Mouse (Mus musculus) limb, embryonic 10.5 days (tissue): ENCODE data around the gene Dynlt1b. TPM values are rescaled to one million over a fixed set of nuclear protein-coding genes. Genes with fewer than 3 reads are reported as not detected.
"Not testable (repeated sequence)": the region's sequence is repeated elsewhere in the genome, so short reads cannot be mapped to it uniquely, and the experiment has no call there.

Source experiments
- DNase-seq: peaks from one replicate; pipeline ENCODE4 v3.0.0-alpha.2; 2017; ENCODE audit warnings: low spot score
- H3K27ac ChIP-seq: fragments of 300-500 bp; sonication (generic); 2 replicates; pipeline ENCODE4 v1.5.1; 2016; ENCODE audit warnings: mild to moderate bottlenecking
- H3K27me3 ChIP-seq: fragments of 300-500 bp; sonication (generic); 2 replicates; pipeline ENCODE4 v1.6.1; 2016; ENCODE audit warnings: low read depth, mild to moderate bottlenecking; ENCODE audit not compliant: poor library complexity, severe bottlenecking
- H3K36me3 ChIP-seq: fragments of 300-500 bp; sonication (generic); 2 replicates; pipeline ENCODE4 v1.6.1; 2016; ENCODE audit warnings: mild to moderate bottlenecking, moderate library complexity
- H3K4me1 ChIP-seq: fragments of 300-500 bp; sonication (generic); 2 replicates; pipeline ENCODE4 v1.6.1; 2016
- H3K4me3 ChIP-seq: fragments of 300-500 bp; sonication (generic); 2 replicates; pipeline ENCODE4 v1.5.1; 2016; ENCODE audit warnings: mild to moderate bottlenecking, moderate library complexity
- H3K9me3 ChIP-seq: fragments of 300-500 bp; sonication (generic); replicated peaks from 2 replicates; pipeline ENCODE4 v1.6.1; 2016; ENCODE audit warnings: mild to moderate bottlenecking
- WGBS: fragments of 180-500 bp; shearing (Covaris S2); methylation state at CpG from one replicate; pipeline ENCODE4 v1.1.7; 2016; 5-methylcytosine and 5-hydroxymethylcytosine counted together
- polyA plus RNA-seq: library from polyadenylated mRNA; unstranded; fragments of >200 nt; fragmentation: Nextera tagmentation; extraction: Ambion mirVana; gene quantifications from 2 replicates; pipeline ENCODE4 v1.2.1, GENCODE M21; 2016

Dynlt1b gene
- 442 and 463 TPM in 2 replicates for polyA plus RNA-seq

GRCm38 (mm10) chr17:6429945-6430344 is at the start of gene Dynlt1b:
Dynlt1b (plus strand) TSS chr17:6430112.
- peak; percentile 100 for DNase-seq
- not testable (repeated sequence) for H3K4me1 ChIP-seq, H3K27me3 ChIP-seq, H3K9me3 ChIP-seq
- peak within 1 kb of the TSS; percentile 82 for H3K27ac ChIP-seq
- WGBS, result 2% methylated on average over 27 of the region's 27 CpGs
- H3K4me3 ChIP-seq, result peak within 1 kb of the TSS; percentile 55
- peaks cover 14% of the 10 kb centered on the region for H3K36me3 ChIP-seq

GRCm38 (mm10) chr17:6380182-6380841 is 49.6 kb upstream of the Dynlt1b start:
- WGBS, result 86% methylated on average over 1 of the region's 8 CpGs
- not testable (repeated sequence) for H3K4me3 ChIP-seq, H3K9me3 ChIP-seq, H3K27ac ChIP-seq, DNase-seq, H3K36me3 ChIP-seq, H3K27me3 ChIP-seq, H3K4me1 ChIP-seq

GRCm38 (mm10) chr17:6381071-6381682 is 48.7 kb upstream of the Dynlt1b start:
- H3K4me3 ChIP-seq, H3K27ac ChIP-seq, H3K36me3 ChIP-seq, H3K4me1 ChIP-seq, DNase-seq, H3K27me3 ChIP-seq, H3K9me3 ChIP-seq: not testable (repeated sequence)
- WGBS, result no CpG with 5 or more reads among the region's 8 CpGs

GRCm38 (mm10) chr17:6386927-6387326 is 43.0 kb upstream of the Dynlt1b start:
- DNase-seq, H3K9me3 ChIP-seq, H3K4me1 ChIP-seq, H3K36me3 ChIP-seq, H3K27me3 ChIP-seq, H3K27ac ChIP-seq, H3K4me3 ChIP-seq: not testable (repeated sequence)
- no CpG with 5 or more reads among the region's 4 CpGs for WGBS

GRCm38 (mm10) chr17:6387380-6387911 is 42.5 kb upstream of the Dynlt1b start:
- H3K4me3 ChIP-seq, result not testable (repeated sequence)

GRCm38 (mm10) chr17:6389463-6389862 is 40.4 kb upstream of the Dynlt1b start:
- not testable (repeated sequence) for H3K4me1 ChIP-seq, H3K27ac ChIP-seq, H3K27me3 ChIP-seq, H3K9me3 ChIP-seq, DNase-seq, H3K4me3 ChIP-seq, H3K36me3 ChIP-seq
- 93% methylated on average over 5 of the region's 7 CpGs for WGBS

More at GRCm38 (mm10) chr17:6387380-6387911, 42.5 kb upstream of the Dynlt1b start:
- H3K36me3 ChIP-seq, DNase-seq, H3K4me1 ChIP-seq, H3K9me3 ChIP-seq, H3K27me3 ChIP-seq, H3K27ac ChIP-seq: not testable (repeated sequence)
- no CpG with 5 or more reads among the region's 9 CpGs for WGBS

GRCm38 (mm10) chr17:6390731-6391130 is 39.2 kb upstream of the Dynlt1b start:
- not testable (repeated sequence) for DNase-seq, H3K4me1 ChIP-seq, H3K9me3 ChIP-seq, H3K27ac ChIP-seq, H3K36me3 ChIP-seq, H3K27me3 ChIP-seq, H3K4me3 ChIP-seq
- 90% methylated on average over 2 of the region's 2 CpGs for WGBS

GRCm38 (mm10) chr17:6391736-6392135 is 38.2 kb upstream of the Dynlt1b start:
- DNase-seq, H3K4me3 ChIP-seq: not testable (repeated sequence)
- WGBS, result 87% methylated on average over 5 of the region's 6 CpGs

GRCm38 (mm10) chr17:6392473-6393340 is 37.2 kb upstream of the Dynlt1b start:
- H3K4me3 ChIP-seq, H3K4me1 ChIP-seq, H3K27me3 ChIP-seq, DNase-seq, H3K27ac ChIP-seq, H3K9me3 ChIP-seq, H3K36me3 ChIP-seq: not testable (repeated sequence)
- WGBS, result no CpG with 5 or more reads among the region's 4 CpGs

More at GRCm38 (mm10) chr17:6391736-6392135, 38.2 kb upstream of the Dynlt1b start:
- H3K27ac ChIP-seq, H3K36me3 ChIP-seq, H3K4me1 ChIP-seq, H3K9me3 ChIP-seq, H3K27me3 ChIP-seq: not testable (repeated sequence)

GRCm38 (mm10) chr17:6398079-6398478 is 31.8 kb upstream of the Dynlt1b start:
- H3K36me3 ChIP-seq, H3K4me1 ChIP-seq, DNase-seq, H3K4me3 ChIP-seq, H3K27ac ChIP-seq, H3K9me3 ChIP-seq, H3K27me3 ChIP-seq: not testable (repeated sequence)
- WGBS, result no CpG with 5 or more reads among the region's 3 CpGs

- not testable (repeated sequence) for H3K4me3 ChIP-seq, H3K27ac ChIP-seq, H3K36me3 ChIP-seq, H3K27me3 ChIP-seq, H3K9me3 ChIP-seq, H3K4me1 ChIP-seq, DNase-seq
- 37% methylated on average over 7 of the region's 7 CpGs for WGBS
Measured at GRCm38 (mm10) chr17:6398816-6399215, 31.1 kb upstream of the Dynlt1b start.

GRCm38 (mm10) chr17:6399281-6400096 is 30.4 kb upstream of the Dynlt1b start:
- not testable (repeated sequence) for H3K9me3 ChIP-seq, H3K4me1 ChIP-seq, H3K27ac ChIP-seq, H3K4me3 ChIP-seq, H3K27me3 ChIP-seq, H3K36me3 ChIP-seq
- WGBS, result 36% methylated on average over 10 of the region's 13 CpGs
- peak; percentile 42 for DNase-seq
